Mouse (Mus musculus): ENCODE results near the gene Gm7257. TPM values are rescaled to one million over a fixed set of nuclear protein-coding genes. Genes with fewer than 3 reads are reported as not detected.

The Gm7257 gene
- polyA plus RNA-seq (2012; rRNA removed; ENCODE audit: low replicate concordance): not detected in 2 replicates

DNA sequence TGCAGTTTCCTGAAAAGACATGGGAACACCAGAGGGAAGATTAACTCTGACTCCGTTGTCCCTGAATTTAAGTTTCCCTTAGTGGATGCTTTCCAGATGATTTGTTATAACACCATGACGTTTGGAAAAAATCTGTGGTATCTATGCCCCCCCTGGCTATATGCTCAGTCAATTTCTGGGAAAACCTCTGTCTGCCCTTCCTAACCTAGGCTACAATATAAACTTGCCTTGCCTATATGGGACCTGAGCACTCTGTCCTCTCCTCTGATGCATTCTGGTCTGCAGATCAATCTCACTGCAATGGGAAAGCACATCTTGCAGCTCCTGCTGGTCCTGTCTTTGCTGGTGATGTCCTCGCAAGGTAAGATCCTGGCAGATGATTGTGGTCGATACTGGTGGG, at the start of gene Gm7257:
Gm7257 (plus strand) TSS at position 301 of the 400 bp plus-strand sequence.

DNA sequence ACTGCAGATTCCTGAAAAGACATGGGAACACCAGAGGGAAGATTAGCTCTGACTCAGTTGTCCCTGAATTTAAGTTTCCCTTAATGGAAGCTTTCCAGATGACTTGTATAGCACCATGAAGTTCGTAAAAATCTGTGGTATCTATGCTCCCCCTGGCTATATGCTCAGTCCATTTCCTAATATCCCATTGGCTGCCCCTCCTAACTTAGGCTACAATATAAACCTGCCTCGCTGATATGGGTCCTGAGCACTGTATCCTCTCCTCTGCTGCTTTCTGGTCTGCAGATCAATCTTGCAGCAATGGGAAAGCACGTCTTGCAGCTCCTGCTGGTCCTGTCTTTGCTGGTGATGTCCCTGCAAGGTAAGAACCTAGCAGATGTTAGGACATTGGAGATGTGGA, 43.7 kb downstream of the Gm7257 start, which contains the start of gene Gm9513:
Gm9513 (plus strand) TSS at position 301 of the 400 bp plus-strand sequence.

Other genes with a start within 250 kb of the Gm7257 start
- gene Gm9513, start 43.8 kb downstream of the Gm7257 start, polyA plus RNA-seq (2012; rRNA removed; ENCODE audit: low replicate concordance): not detected in 2 replicates
- gene Gm5615, start 110.1 kb downstream of the Gm7257 start, polyA plus RNA-seq (2012; rRNA removed; ENCODE audit: low replicate concordance): not detected in 2 replicates
- not detected in 2 replicates for gene Gm17689, start 150.8 kb downstream of the Gm7257 start, polyA plus RNA-seq (2012; rRNA removed; ENCODE audit: low replicate concordance)
- not detected in 2 replicates for gene A630095E13Rik, start 211.5 kb downstream of the Gm7257 start, polyA plus RNA-seq (2012; rRNA removed; ENCODE audit: low replicate concordance)

Data from mammary gland, adult 2 months (tissue).